Mouse (Mus musculus) stomach, postnatal 0 days (tissue): Measurements from ENCODE around the gene Cdc42ep5.

Experiments used
- CTCF ChIP-seq: IDR thresholded peaks from 2 replicates; pipeline ENCODE4 v1.5.1; 2016; ENCODE audit warnings: antibody characterized with exemption, low read depth, mild to moderate bottlenecking, moderate library complexity
- EP300 ChIP-seq: optimal IDR thresholded peaks from 2 replicates; pipeline ENCODE3; 2016; ENCODE audit warnings: antibody characterized with exemption

DNA sequence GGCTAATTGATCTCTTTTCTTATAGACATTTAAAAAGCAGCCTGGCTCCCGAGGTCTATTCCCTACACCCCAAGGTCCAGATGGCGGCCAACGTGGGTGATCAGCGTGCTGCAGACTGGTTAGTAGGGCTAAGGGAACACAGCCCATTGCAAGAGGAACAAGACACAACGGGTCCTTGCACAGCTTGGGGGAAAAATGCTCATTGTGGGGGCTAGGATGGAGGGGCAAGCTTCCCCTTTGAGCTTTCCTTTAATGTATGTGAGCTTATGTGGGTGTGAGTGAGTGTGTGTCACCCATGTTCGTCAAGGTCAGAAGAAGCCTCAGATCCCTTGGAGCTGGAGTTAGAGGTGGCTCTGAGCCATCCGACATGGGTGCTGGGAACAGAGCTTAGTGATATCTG, 26.0 kb downstream of the Cdc42ep5 start:
- TF ChIP-seq CTCF (no peak), EP300 (no peak)
